Mouse (Mus musculus) spleen, embryonic (tissue): Measurements from ENCODE around the gene Cdipt.

Experiments used
- CTCF ChIA-PET: fragments of 350-600 bp; sonication (Branson Sonifier 250); formaldehyde crosslinking; loops from one replicate; lab custom pipeline; 2022; lab: Charles Lee

The Cdipt gene

GRCm38 (mm10) chr7:127012374-127012773, 36.7 kb downstream of the Cdipt start:
- CTCF ChIA-PET, result interaction anchor here (1.1 kb wide), 1 partner anchor 50 kb away, joined by 7 read pairs; no protein-coding TSS in a partner anchor

DNA sequence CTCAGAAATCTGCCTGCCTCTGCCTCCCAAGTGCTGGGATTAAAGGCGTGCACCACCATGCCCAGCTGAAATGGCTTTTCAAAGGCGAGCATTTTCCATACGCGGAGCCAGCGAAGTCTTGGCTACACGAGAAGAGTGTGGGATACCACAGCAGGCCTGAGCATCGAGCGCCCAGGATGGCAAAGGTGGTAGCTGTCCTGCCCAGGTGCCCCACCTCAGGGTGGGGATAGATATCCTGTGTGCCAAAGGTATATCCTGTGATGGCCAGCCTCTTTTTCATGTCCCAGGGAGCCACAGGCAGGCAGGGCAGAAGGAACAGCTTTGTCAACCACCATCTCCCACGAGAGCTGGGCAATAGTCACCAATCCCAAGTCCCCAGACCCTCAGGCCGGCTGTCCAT, 37.1 kb downstream of the Cdipt start:
- CTCF ChIA-PET, result interaction anchor here (1.1 kb wide), 1 partner anchor 51 kb away, joined by 7 read pairs; no protein-coding TSS in a partner anchor

GRCm38 (mm10) chr7:127013385-127013784, 37.7 kb downstream of the Cdipt start:
- CTCF ChIA-PET, result no interaction called here

GRCm38 (mm10) chr7:127014320-127014719, 38.6 kb downstream of the Cdipt start, which contains the start of gene Mvp:
Gene Mvp (minus strand): TSS chr7:127014621.
- CTCF ChIA-PET, result interaction anchor here (0.5 to 0.6 kb wide), 2 partner anchors 9 to 12 kb away, joined by 3 to 12 read pairs; partner anchors contain the start of gene Maz

DNA sequence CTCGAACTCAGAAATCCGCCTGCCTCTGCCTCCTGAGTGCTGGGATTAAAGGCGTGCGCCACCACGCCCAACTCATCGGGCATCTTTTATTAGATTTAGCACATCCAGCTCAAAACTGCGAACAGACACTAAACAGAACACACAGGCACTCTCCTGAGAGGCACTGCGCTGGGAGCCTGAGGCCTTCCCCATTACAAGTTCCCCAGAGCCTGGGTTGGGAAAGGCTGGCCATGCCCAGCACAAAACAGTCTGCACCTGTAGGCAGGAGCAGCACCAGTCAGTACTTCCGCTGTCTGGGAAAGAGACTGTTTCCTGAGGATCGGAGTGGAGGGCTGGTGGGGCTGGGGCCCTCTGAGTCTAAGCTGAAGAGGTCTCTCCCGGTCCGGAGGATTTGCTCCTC, 39.3 kb downstream of the Cdipt start:
- CTCF ChIA-PET, result interaction anchor here (0.5 to 0.6 kb wide), 3 partner anchors 10 to 1123 kb away, joined by 3 to 12 read pairs (median 3); partner anchors contain the start of gene Maz

DNA sequence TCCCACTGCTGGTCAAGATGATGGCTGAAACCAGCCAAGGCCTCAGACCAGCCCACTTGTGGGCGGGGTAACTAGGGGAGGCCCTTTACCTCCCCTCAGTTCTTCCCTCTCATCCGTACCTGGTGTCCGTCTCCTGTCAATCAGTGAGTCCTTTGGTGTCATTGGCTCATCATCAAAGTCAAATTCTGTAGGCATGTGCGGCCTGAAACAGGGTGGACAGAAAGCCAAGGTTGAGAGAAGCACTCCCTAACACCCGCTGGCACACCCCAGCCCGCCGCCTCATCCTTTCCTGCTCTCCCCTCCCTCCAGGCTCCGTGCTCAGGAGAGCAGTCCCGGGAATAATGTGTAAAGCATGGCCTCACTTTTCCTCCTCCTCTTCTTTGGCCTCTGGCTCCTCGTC, 40.4 kb downstream of the Cdipt start:
- CTCF ChIA-PET, result interaction anchor here (0.6 to 0.8 kb wide), 2 partner anchors 88 to 203 kb away, joined by 4 to 14 read pairs; no protein-coding TSS in a partner anchor

DNA sequence TGATC, 40.6 kb downstream of the Cdipt start, which contains the start of gene Pagr1b:
Gene Pagr1b, minus strand, starts transcription at position 4 of the 5 bp plus-strand sequence.
- CTCF ChIA-PET, result interaction anchor here (0.6 to 0.8 kb wide), 2 partner anchors 88 to 203 kb away, joined by 4 to 14 read pairs; no protein-coding TSS in a partner anchor

- CTCF ChIA-PET, result interaction anchor here (0.6 to 0.8 kb wide), 2 partner anchors 87 to 203 kb away, joined by 4 to 14 read pairs; no protein-coding TSS in a partner anchor
These were observed 40.8 kb downstream of the Cdipt start for GRCm38 (mm10) chr7:127016486-127016938.

- CTCF ChIA-PET, result interaction anchor here (0.8 to 1.1 kb wide), 2 partner anchors 11 to 87 kb away, joined by 3 to 4 read pairs; no protein-coding TSS in a partner anchor
These were observed 41.5 kb downstream of the Cdipt start, which contains the start of gene Pagr1a for GRCm38 (mm10) chr7:127016971-127017949. Gene Pagr1a (minus strand): TSS chr7:127017352.

DNA sequence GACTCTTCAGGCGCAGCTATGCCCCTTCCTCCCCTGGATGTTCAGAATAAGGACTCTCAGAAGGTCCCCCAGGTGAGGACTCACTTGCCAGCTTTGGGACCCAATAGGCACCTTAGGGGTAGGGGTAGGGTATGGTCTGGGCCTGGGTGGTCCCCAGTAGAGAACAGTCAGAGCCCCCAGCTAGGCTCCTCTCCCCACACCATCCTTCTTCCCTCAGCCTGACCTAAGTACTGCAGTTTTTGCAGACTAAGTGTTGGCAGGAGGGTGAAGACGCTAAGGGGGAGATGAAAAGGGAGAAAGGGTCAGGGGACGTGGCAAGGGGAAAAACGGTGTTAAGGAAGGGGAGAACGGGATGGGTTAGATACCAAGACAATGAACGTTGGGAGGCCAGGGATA, 42.2 kb downstream of the Cdipt start:
- CTCF ChIA-PET, result interaction anchor here (1.1 kb wide), 1 partner anchor 12 kb away, joined by 3 read pairs; no protein-coding TSS in a partner anchor

GRCm38 (mm10) chr7:127018416-127019305, 42.9 kb downstream of the Cdipt start:
- CTCF ChIA-PET, result interaction anchor here (0.5 kb wide), 1 partner anchor 229 kb away, joined by 3 read pairs; no protein-coding TSS in a partner anchor

DNA sequence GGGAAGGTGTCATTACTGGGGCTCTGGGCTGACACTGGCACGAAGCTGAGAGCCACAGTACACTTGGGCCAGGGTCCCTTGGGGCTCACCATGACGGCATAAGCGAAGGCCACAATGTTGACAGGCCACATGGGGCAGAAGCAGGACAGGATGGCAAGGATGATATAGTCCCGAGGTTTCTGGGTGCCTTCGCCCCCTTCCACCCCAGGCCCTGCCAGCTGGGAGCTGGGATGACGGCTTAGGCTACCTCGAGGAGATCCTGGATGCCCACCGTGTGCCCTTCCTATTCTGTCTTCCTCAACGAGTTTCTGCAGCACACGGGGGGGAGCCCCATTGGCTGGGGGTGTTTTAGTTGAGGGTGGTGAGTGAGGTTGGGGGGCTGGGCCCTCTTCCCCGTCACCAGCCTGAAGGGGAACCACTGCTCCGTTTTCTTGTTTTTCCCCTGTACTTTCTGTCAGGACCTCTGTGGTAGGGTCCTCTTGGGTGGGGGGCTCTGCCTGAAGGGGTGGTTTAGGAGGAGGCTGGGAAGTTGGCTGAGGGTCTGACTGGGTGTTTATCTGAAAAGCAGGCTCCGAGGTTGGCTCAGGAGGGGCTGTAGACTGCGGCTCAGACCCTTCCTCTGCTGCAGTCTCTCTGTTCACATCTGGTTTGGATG, 43.7 kb downstream of the Cdipt start:
- CTCF ChIA-PET, result no interaction called here

- CTCF ChIA-PET, result interaction anchor here (0.5 kb wide), 1 partner anchor 23 kb away, joined by 6 read pairs; no protein-coding TSS in a partner anchor
These were observed 44.3 kb downstream of the Cdipt start for GRCm38 (mm10) chr7:127020031-127020430.

DNA sequence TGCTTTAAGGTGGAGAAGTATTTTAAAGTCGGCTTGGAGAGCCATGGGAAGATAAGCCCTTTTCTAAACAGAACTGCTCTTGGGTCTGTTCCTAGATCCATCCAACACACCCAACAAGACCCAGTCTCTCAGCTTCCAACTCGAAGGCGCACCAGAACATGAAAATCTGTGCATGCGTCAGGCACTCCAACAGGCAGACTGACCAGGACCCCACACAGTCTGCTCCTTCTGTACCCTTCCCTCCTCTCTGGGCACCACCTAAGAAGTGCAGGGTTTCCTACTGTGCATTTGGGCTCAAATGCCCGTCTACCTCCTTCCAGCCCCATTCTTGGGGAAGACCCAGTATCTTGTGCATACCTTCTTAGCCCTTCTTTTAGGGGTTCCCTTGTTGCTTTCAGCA, 44.8 kb downstream of the Cdipt start:
- CTCF ChIA-PET, result interaction anchor here (0.5 kb wide), 1 partner anchor 23 kb away, joined by 6 read pairs; no protein-coding TSS in a partner anchor

DNA sequence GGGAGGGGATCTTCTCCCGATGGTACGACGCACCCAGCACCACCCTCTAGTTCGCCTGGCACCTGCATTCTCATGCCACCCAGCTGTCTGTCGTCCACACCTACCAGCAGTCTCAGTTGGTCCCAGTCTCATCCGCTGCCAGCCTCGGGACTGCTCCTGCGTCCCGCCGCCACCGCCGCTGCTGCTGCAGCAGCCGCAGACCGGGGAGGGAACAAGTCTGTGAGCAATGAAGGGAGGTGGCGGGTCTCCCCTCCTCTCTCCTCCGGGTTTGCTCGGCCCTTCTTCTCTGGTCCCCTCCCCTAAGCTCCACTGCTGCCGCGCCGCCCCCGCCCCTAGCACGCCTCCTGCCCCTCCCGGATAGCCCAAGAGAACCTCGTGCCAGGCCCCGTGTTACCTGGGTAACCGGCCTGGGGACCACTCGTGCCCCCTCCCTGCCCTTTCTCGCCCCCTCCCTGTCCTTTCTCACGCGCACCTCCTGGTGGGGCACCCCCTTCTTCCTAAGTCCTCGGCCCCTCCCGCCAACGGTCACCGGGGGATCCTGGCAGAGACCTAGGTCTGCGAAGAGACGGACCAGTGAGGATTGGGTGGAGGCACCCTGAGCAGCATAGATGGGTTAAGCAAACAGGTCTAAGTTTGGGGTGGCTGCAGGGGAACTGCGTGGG, 45.3 kb downstream of the Cdipt start, which contains the start of the genes Gm42742 and Prrt2:
Gene Gm42742, minus strand, starts transcription at position 197 of the 662 bp plus-strand sequence.
Gene Prrt2, minus strand, starts transcription at position 311 of the 662 bp plus-strand sequence.
- CTCF ChIA-PET, result no interaction called here

DNA sequence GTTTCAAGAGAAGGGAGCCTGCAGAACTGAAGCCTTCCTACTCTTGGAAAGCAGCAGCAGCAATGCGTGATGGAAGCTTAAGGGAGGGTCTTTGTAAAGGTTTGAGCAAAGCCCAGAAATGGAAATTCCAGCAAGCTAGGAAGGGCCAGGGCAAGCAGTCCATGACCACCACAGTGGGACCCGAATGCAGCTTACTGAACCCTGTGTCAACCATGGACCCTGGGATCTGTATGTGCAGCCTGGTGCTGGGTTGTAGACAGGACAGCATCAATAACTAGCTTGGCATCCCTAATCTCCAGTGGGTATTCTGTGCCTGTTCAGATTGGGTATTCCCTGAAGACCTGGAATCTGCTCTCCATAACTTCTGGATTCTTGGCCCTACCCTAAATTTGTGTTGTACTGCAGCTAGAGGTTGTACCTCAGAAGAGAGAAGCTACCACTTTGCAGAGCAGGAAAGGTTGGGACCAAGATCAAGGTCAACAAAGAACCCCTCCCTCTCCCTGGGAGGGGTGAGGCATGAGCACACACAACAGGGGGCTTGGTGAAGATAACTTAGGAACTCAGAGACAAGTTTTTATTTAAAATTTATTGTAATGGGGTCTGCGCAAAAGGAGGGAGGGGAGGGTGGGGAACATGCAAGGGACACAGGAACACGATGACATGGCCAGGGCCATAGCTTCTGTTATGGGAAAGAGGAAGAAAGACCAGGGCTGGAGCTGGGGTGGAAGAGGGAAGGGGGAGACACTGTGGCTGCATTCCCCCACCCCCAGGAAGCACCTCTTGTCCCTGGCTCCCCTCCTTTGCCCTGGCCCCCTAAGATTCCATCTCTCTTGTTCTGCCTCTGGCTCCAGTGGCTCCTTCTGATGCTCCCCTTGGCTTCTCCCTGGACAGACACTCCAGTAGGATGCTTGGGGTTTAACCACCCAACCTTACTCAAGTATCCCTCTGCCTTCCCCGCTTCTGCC, 46.1 kb downstream of the Cdipt start:
- CTCF ChIA-PET, result interaction anchor here (0.5 to 0.6 kb wide), 2 partner anchors 14 to 137 kb away, joined by 3 to 4 read pairs; no protein-coding TSS in a partner anchor

GRCm38 (mm10) chr7:127022528-127023271, 47.0 kb downstream of the Cdipt start:
- CTCF ChIA-PET, result interaction anchor here (0.6 to 0.7 kb wide), 2 partner anchors 91 to 495 kb away, joined by 3 to 6 read pairs; no protein-coding TSS in a partner anchor

GRCm38 (mm10) chr7:127023272-127023691, 47.6 kb downstream of the Cdipt start:
- CTCF ChIA-PET, result interaction anchor here (0.6 to 0.7 kb wide), 2 partner anchors 92 to 494 kb away, joined by 3 to 6 read pairs; no protein-coding TSS in a partner anchor
